ENCODE assay signal across 18 mouse cellular contexts in genomic region chr5:103367201-103367671, GRCm38 (mm10). TPM values are rescaled to one million over a fixed set of nuclear protein-coding genes. Genes with fewer than 3 reads are reported as not detected.
A peak's percentile ranks its signal among the peaks of the same experiment; 100 is the strongest.
DNase-seq lines count a peak whose midpoint lies in the region; ATAC-seq lines count a peak whose summit lies in the region.
"Had no signal": no experiment of that assay in that cellular context is flagged by ENCODE, and none has a peak within 500 bp of the region (broad histone marks: within the 10 kb centered on the region; RNA-seq: fewer than 3 reads in every experiment).

No protein-coding gene starts in this region.

- no peaks in the 10 kb centered on the region for H3K36me3 ChIP-seq in midbrain, embryonic 11.5 days (ENCODE audit: control insufficient read depth, insufficient read depth, low read length)
- H3K36me3 ChIP-seq in midbrain, embryonic 10.5 days, result no peaks in the 10 kb centered on the region
- no peaks in the 10 kb centered on the region for H3K36me3 ChIP-seq in embryonic facial prominence, embryonic 15.5 days
- H3K36me3 ChIP-seq in hindbrain, embryonic 14.5 days (replicated peaks; ENCODE audit: control insufficient read depth, insufficient read depth), result no peaks in the 10 kb centered on the region
- H3K36me3 ChIP-seq: neural tube, embryonic 15.5 days had no signal

- no peak overlapping the region for H3K9ac ChIP-seq in midbrain, embryonic 11.5 days (ENCODE audit: low read length)
- no peak overlapping the region for H3K9ac ChIP-seq in embryonic facial prominence, embryonic 15.5 days
- H3K9ac ChIP-seq in hindbrain, embryonic 14.5 days, result no peak overlapping the region
- H3K9ac ChIP-seq: neural tube, embryonic 15.5 days had no signal

- H3K27ac ChIP-seq in midbrain, embryonic 11.5 days (ENCODE audit: low read depth, low read length), result no peak overlapping the region
- no peak overlapping the region for H3K27ac ChIP-seq in midbrain, embryonic 10.5 days (replicated peaks)
- H3K27ac ChIP-seq in embryonic facial prominence, embryonic 15.5 days (replicated peaks), result no peak overlapping the region
- no peak overlapping the region for H3K27ac ChIP-seq in hindbrain, embryonic 14.5 days
- H3K27ac ChIP-seq: gastrocnemius, adult 2 months; layer of hippocampus, adult 2 months; neural tube, embryonic 15.5 days had no signal

- 86% methylated on average over 12 of the region's 12 CpGs for WGBS in midbrain, embryonic 11.5 days
- WGBS in midbrain, embryonic 10.5 days, result 86% methylated on average over 12 of the region's 12 CpGs
- 22% methylated on average over 12 of the region's 12 CpGs for WGBS in embryonic facial prominence, embryonic 15.5 days
- WGBS in hindbrain, embryonic 14.5 days, result 80% methylated on average over 12 of the region's 12 CpGs

- no peaks in the 10 kb centered on the region for H3K4me1 ChIP-seq in midbrain, embryonic 11.5 days (ENCODE audit: control insufficient read depth, insufficient read depth, low read length)
- H3K4me1 ChIP-seq in midbrain, embryonic 10.5 days, result no peaks in the 10 kb centered on the region
- peaks cover 12% of the 10 kb centered on the region; the same call in 1 of the 2 replicates for H3K4me1 ChIP-seq in embryonic facial prominence, embryonic 15.5 days
- H3K4me1 ChIP-seq in hindbrain, embryonic 14.5 days (replicated peaks; ENCODE audit: control insufficient read depth, insufficient read depth, low read length), result no peaks in the 10 kb centered on the region
- H3K4me1 ChIP-seq: megakaryocyte, embryonic 14.5 days had no signal

- H3K27me3 ChIP-seq in midbrain, embryonic 11.5 days (ENCODE audit: control insufficient read depth, insufficient read depth, low read length), result no peaks in the 10 kb centered on the region
- no peaks in the 10 kb centered on the region for H3K27me3 ChIP-seq in midbrain, embryonic 10.5 days (ENCODE audit: low read depth, poor library complexity, severe bottlenecking)
- H3K27me3 ChIP-seq in embryonic facial prominence, embryonic 15.5 days, result no peaks in the 10 kb centered on the region
- H3K27me3 ChIP-seq in hindbrain, embryonic 14.5 days (ENCODE audit: control insufficient read depth, insufficient read depth, low read length), result no peaks in the 10 kb centered on the region
- H3K27me3 ChIP-seq: neural tube, embryonic 15.5 days had no signal

- no peaks in the 10 kb centered on the region for H3K9me3 ChIP-seq in midbrain, embryonic 11.5 days (ENCODE audit: control insufficient read depth, low read length)
- peaks cover 13% of the 10 kb centered on the region for H3K9me3 ChIP-seq in midbrain, embryonic 10.5 days (replicated peaks)
- H3K9me3 ChIP-seq in embryonic facial prominence, embryonic 15.5 days (replicated peaks), result no peaks in the 10 kb centered on the region
- H3K9me3 ChIP-seq in hindbrain, embryonic 14.5 days (ENCODE audit: control insufficient read depth, low read length), result no peaks in the 10 kb centered on the region
- H3K9me3 ChIP-seq: neural tube, embryonic 15.5 days had no signal

- H3K4me3 ChIP-seq in midbrain, embryonic 11.5 days (ENCODE audit: low read depth, low read length), result no peak overlapping the region
- no peak overlapping the region for H3K4me3 ChIP-seq in midbrain, embryonic 10.5 days
- no peak overlapping the region for H3K4me3 ChIP-seq in embryonic facial prominence, embryonic 15.5 days (replicated peaks)
- H3K4me3 ChIP-seq in hindbrain, embryonic 14.5 days (replicated peaks; ENCODE audit: low read length), result no peak overlapping the region
- H3K4me3 ChIP-seq: gastrocnemius, adult 2 months; layer of hippocampus, adult 2 months; megakaryocyte, embryonic 14.5 days; neural tube, embryonic 15.5 days had no signal

- DNase-seq in embryo, embryonic 11 days, result peak; percentile 18
- DNase-seq in embryo, embryonic 10 days (ENCODE audit: low spot score), result no peak
- DNase-seq in midbrain, embryonic 11.5 days (ENCODE audit: low spot score, missing footprints), result peak; percentile 70
- DNase-seq in midbrain, embryonic 10.5 days (ENCODE audit: low spot score), result no peak
- no peak for DNase-seq in urinary bladder, postnatal 36 days (ENCODE audit: low spot score in 2 of 2)
- DNase-seq in layer of hippocampus, postnatal 10 days (ENCODE audit: low spot score in 2 of 2), result no peak
- DNase-seq in hindbrain, embryonic 14.5 days (ENCODE audit: low spot score), result no peak
- DNase-seq: cerebellum, adult 9-11 months; gastrocnemius, adult 2 months; heart, adult 11 months; liver; lung, adult 2 months had no signal

- ATAC-seq in midbrain, embryonic 11.5 days (ENCODE audit: low FRiP score), result no peak
- ATAC-seq in embryonic facial prominence, embryonic 15.5 days (ENCODE audit: insufficient number of reproducible peaks, low FRiP score, low TSS enrichment, low read depth), result no peak
- ATAC-seq in hindbrain, embryonic 14.5 days (ENCODE audit: low FRiP score), result no peak
- ATAC-seq: forebrain, embryonic 14.5 days; intestine, embryonic 16.5 days had no signal

- no peak overlapping the region for H3K4me2 ChIP-seq in midbrain, embryonic 11.5 days
- 0 out of 2 replicates have a peak overlapping the region, but pooled peaks have one; percentile 4 for H3K4me2 ChIP-seq in embryonic facial prominence, embryonic 15.5 days (replicated peaks)
- no peak overlapping the region for H3K4me2 ChIP-seq in hindbrain, embryonic 14.5 days (replicated peaks)
- H3K4me2 ChIP-seq: neural tube, embryonic 15.5 days had no signal

RNA-seq across cellular contexts. Expression of gene Ptpn13, which starts 57.8 kb away (rescaled TPM):
- 15.0 and 18.1 TPM in 2 replicates for polyA plus RNA-seq in midbrain, embryonic 11.5 days (2014; fragmentation: Nextera tagmentation; extraction: Ambion mirVana)
- polyA plus RNA-seq in midbrain, embryonic 10.5 days (2016; fragmentation: Nextera tagmentation; extraction: Ambion mirVana), result 17.5 and 18.9 TPM in 2 replicates
- polyA plus RNA-seq in embryonic facial prominence, embryonic 15.5 days (2015; fragmentation: Nextera tagmentation; extraction: Ambion mirVana), result 22.7 and 23.3 TPM in 2 replicates
- 10 to 100 TPM in 1 of 2 experiments, 1 to 10 TPM in 1; 9.5 to 11.2 TPM for total RNA-seq in layer of hippocampus, postnatal 10 days (2021)
- 6.8 and 7.8 TPM in 2 replicates for polyA plus RNA-seq in hindbrain, embryonic 14.5 days (2014; fragmentation: Nextera tagmentation; extraction: Ambion mirVana)

Comparison
In these comparisons a context has a peak if more than half of its experiments do, and no peak if none do; other contexts are left out.
1. DNase-seq: peak in embryo, embryonic 11 days (single experiment) and midbrain, embryonic 11.5 days (single experiment); none in embryo, embryonic 10 days (single experiment), midbrain, embryonic 10.5 days (single experiment), urinary bladder, postnatal 36 days (0 of 2), layer of hippocampus, postnatal 10 days (0 of 2) and hindbrain, embryonic 14.5 days (single experiment).